Mouse (Mus musculus) macrophage (primary cell): ENCODE results near the gene Depdc1b. TPM values are rescaled to one million over a fixed set of nuclear protein-coding genes. Genes with fewer than 3 reads are reported as not detected.

Experiments used
- H3K27ac ChIP-seq: fragments of 350-480 bp; formaldehyde crosslinking; 2 replicates; pipeline ENCODE4 v1.9.0; 2021
- H3K36me3 ChIP-seq: fragments of 350-480 bp; formaldehyde crosslinking; 2 replicates; pipeline ENCODE4 v1.9.0; 2021; ENCODE audit errors: inconsistent target
- H3K4me3 ChIP-seq: fragments of 350-480 bp; formaldehyde crosslinking; 2 replicates; pipeline ENCODE4 v1.9.0; 2021; ENCODE audit errors: inconsistent target
- H3K79me2 ChIP-seq: fragments of 350-480 bp; formaldehyde crosslinking; 2 replicates; pipeline ENCODE4 v1.9.0; 2021; ENCODE audit errors: inconsistent target
- WGBS: methylation state at CpG from one replicate; pipeline ENCODE4 v1.1.7; 2026; ENCODE audit warnings: inconsistent platforms; ENCODE audit not compliant: missing documents; 5-methylcytosine and 5-hydroxymethylcytosine counted together
- polyA plus RNA-seq: library from polyadenylated mRNA; stranded (reverse); fragments of 250-400 nt; gene quantifications from 3 replicates; pipeline ENCODE4 v1.2.4, GENCODE M21; 2018; ENCODE audit warnings: inconsistent platforms
- total RNA-seq, 78 experiments: library from RNA; depleted of rRNA; stranded (reverse); fragments of 250-400 nt; gene quantifications; 1 replicate in 9 of 78; 2 replicates in 24 of 78; 3 replicates in 43 of 78; 4 replicates in 2 of 78; pipeline ENCODE4 v1.2.4; 2018; ENCODE audit warnings: inconsistent platforms in 56 of 78

Gene Depdc1b
- total RNA-seq (2018; cell fraction: chromatin; rRNA removed), result 1 to 10 TPM in 11 of 26 experiments, under 1 TPM in 8, not detected in 7; 0.21 to 9.8 (median 1.5) TPM
- total RNA-seq (2018; cell fraction: cytosol; rRNA removed), result 1 to 10 TPM in 3 of 26 experiments, under 1 TPM in 23; 0.14 to 1.6 (median 0.44) TPM
- 1 to 10 TPM in 9 of 26 experiments, under 1 TPM in 10, not detected in 7; 0.18 to 3.4 (median 0.80) TPM for total RNA-seq (2018; cell fraction: nucleus; rRNA removed)
- 0.19 to 1.0 TPM (median 0.50 TPM) in 3 replicates for polyA plus RNA-seq

GRCm38 (mm10) chr13:108315702-108316486 is at the start of gene Depdc1b:
Depdc1b (plus strand) TSS chr13:108316332.
- peaks cover 43% of the 10 kb centered on the region for H3K79me2 ChIP-seq
- peak within 1 kb of the TSS; percentile 72 for H3K27ac ChIP-seq
- H3K36me3 ChIP-seq, result no peaks in the 10 kb centered on the region
- 1% methylated on average over 48 of the region's 48 CpGs for WGBS
- peak within 1 kb of the TSS; percentile 72 for H3K4me3 ChIP-seq

GRCm38 (mm10) chr13:108267841-108268634 is 48.1 kb upstream of the Depdc1b start:
- Histone ChIP-seq H3K79me2 (no peaks in the 10 kb centered on the region), H3K27ac (no peak overlapping the region), H3K4me3 (no peak overlapping the region), H3K36me3 (no peaks in the 10 kb centered on the region)
- 7% methylated on average over 9 of the region's 9 CpGs for WGBS

- Histone ChIP-seq H3K79me2 (no peaks in the 10 kb centered on the region), H3K36me3 (no peaks in the 10 kb centered on the region), H3K4me3 (no peak overlapping the region), H3K27ac (no peak overlapping the region)
- WGBS, result 60% methylated on average over 7 of the region's 7 CpGs
Measured at GRCm38 (mm10) chr13:108271458-108272148, 44.5 kb upstream of the Depdc1b start.

GRCm38 (mm10) chr13:108272332-108272731 is 43.8 kb upstream of the Depdc1b start:
- H3K4me3 ChIP-seq, result no peak overlapping the region
- no peaks in the 10 kb centered on the region for H3K36me3 ChIP-seq
- no peaks in the 10 kb centered on the region for H3K79me2 ChIP-seq
- 90% methylated on average over 8 of the region's 8 CpGs for WGBS
- H3K27ac ChIP-seq, result no peak overlapping the region

GRCm38 (mm10) chr13:108273034-108273433 is 43.1 kb upstream of the Depdc1b start:
- 87% methylated on average over 13 of the region's 15 CpGs for WGBS
- Histone ChIP-seq H3K79me2 (no peaks in the 10 kb centered on the region), H3K27ac (no peak overlapping the region), H3K36me3 (no peaks in the 10 kb centered on the region), H3K4me3 (no peak overlapping the region)

GRCm38 (mm10) chr13:108273456-108273855 is 42.7 kb upstream of the Depdc1b start:
- WGBS, result 51% methylated on average over 5 of the region's 5 CpGs
- Histone ChIP-seq H3K36me3 (no peaks in the 10 kb centered on the region), H3K4me3 (no peak overlapping the region), H3K79me2 (no peaks in the 10 kb centered on the region), H3K27ac (no peak overlapping the region)

- 0% methylated on average over 1 of the region's 1 CpGs for WGBS
- H3K36me3 ChIP-seq, result no peaks in the 10 kb centered on the region
- no peak overlapping the region for H3K4me3 ChIP-seq
Measured at GRCm38 (mm10) chr13:108276561-108276960, 39.6 kb upstream of the Depdc1b start.

GRCm38 (mm10) chr13:108277320-108277719 is 38.8 kb upstream of the Depdc1b start:
- H3K79me2 ChIP-seq, result no peaks in the 10 kb centered on the region
- H3K36me3 ChIP-seq, result no peaks in the 10 kb centered on the region
- WGBS, result 93% methylated on average over 7 of the region's 7 CpGs
- no peak overlapping the region for H3K27ac ChIP-seq
- H3K4me3 ChIP-seq, result no peak overlapping the region

More at GRCm38 (mm10) chr13:108276561-108276960, 39.6 kb upstream of the Depdc1b start:
- H3K27ac ChIP-seq, result no peak overlapping the region
- no peaks in the 10 kb centered on the region for H3K79me2 ChIP-seq

- WGBS, result 94% methylated on average over 6 of the region's 6 CpGs
Measured at GRCm38 (mm10) chr13:108278592-108278991, 37.5 kb upstream of the Depdc1b start.

GRCm38 (mm10) chr13:108284312-108284711 is 31.8 kb upstream of the Depdc1b start:
- WGBS, result 68% methylated on average over 2 of the region's 2 CpGs
- no peak overlapping the region for H3K27ac ChIP-seq

More at GRCm38 (mm10) chr13:108278592-108278991, 37.5 kb upstream of the Depdc1b start:
- no peak overlapping the region for H3K27ac ChIP-seq
- no peaks in the 10 kb centered on the region for H3K79me2 ChIP-seq
- no peak overlapping the region for H3K4me3 ChIP-seq
- no peaks in the 10 kb centered on the region for H3K36me3 ChIP-seq

GRCm38 (mm10) chr13:108287953-108288352 is 28.2 kb upstream of the Depdc1b start:
- H3K27ac ChIP-seq, result no peak overlapping the region
- no peaks in the 10 kb centered on the region for H3K36me3 ChIP-seq
- 31% methylated on average over 1 of the region's 3 CpGs for WGBS
- H3K4me3 ChIP-seq, result no peak overlapping the region
- H3K79me2 ChIP-seq, result no peaks in the 10 kb centered on the region

More at GRCm38 (mm10) chr13:108284312-108284711, 31.8 kb upstream of the Depdc1b start:
- Histone ChIP-seq H3K36me3 (no peaks in the 10 kb centered on the region), H3K79me2 (no peaks in the 10 kb centered on the region), H3K4me3 (no peak overlapping the region)

GRCm38 (mm10) chr13:108289436-108289835 is 26.7 kb upstream of the Depdc1b start:
- no peak overlapping the region for H3K27ac ChIP-seq
- no peaks in the 10 kb centered on the region for H3K79me2 ChIP-seq
- 22% methylated on average over 3 of the region's 3 CpGs for WGBS
- no peaks in the 10 kb centered on the region for H3K36me3 ChIP-seq
- peak overlapping the region; percentile 0; the same call in 1 of the 2 replicates for H3K4me3 ChIP-seq

- no peak overlapping the region for H3K27ac ChIP-seq
- 42% methylated on average over 2 of the region's 4 CpGs for WGBS
- no peaks in the 10 kb centered on the region for H3K79me2 ChIP-seq
- H3K4me3 ChIP-seq, result no peak overlapping the region
- no peaks in the 10 kb centered on the region for H3K36me3 ChIP-seq
Measured at GRCm38 (mm10) chr13:108290314-108290713, 25.8 kb upstream of the Depdc1b start.
